Mouse (Mus musculus) stomach, postnatal 0 days (tissue): ENCODE measurements at regions not wholly inside any gene's neighbourhood (a gene's known extent, or its start where the extent isn't known, plus 50 kb on each side); places are given as distances from the start of the nearest gene placed in this dataset.

Experiments
- CTCF ChIP-seq: IDR thresholded peaks from 2 replicates; pipeline ENCODE4 v1.5.1; 2016; ENCODE audit warnings: antibody characterized with exemption, low read depth, mild to moderate bottlenecking, moderate library complexity
- EP300 ChIP-seq: optimal IDR thresholded peaks from 2 replicates; pipeline ENCODE3; 2016; ENCODE audit warnings: antibody characterized with exemption

DNA sequence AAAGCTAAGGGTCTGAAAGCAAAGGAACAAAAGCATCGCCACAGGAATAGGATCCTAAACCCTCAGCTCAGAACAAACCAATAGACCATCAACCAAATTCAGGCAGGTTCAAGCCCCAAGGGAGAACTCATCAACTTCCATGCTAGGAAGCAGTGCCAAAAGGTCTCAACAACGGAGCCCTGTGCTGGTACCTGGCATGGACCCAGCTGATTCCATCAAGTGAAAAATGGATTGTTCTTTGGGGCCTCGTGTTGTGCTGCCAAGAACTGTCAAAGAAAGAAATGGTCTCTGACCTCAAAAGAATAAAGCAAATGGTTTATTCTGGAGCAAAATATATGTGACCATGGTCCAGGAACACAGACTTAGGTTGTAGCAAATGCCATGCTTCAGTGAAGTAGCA lies 77.8 kb upstream of the Elmo1 start:
- TF ChIP-seq CTCF, result no peak
- no peak for TF ChIP-seq EP300
